Mouse (Mus musculus) small intestine, adult 2 months (tissue): ENCODE data around the gene Pdcl2. TPM values are rescaled to one million over a fixed set of nuclear protein-coding genes. Genes with fewer than 3 reads are reported as not detected.

Experiments
- H3K27ac ChIP-seq: fragments of 200-500 bp; 2 replicates; pipeline ENCODE4 v1.5.1; 2012; ENCODE audit warnings: low read depth, low read length, control low read depth, inconsistent platforms; ENCODE audit not compliant: insufficient read depth
- H3K27me3 ChIP-seq: fragments of 200-500 bp; 2 replicates; pipeline ENCODE4 v1.6.1; 2012; ENCODE audit warnings: mild to moderate bottlenecking, moderate library complexity, low read length, inconsistent platforms; ENCODE audit not compliant: control insufficient read depth, insufficient read depth
- H3K36me3 ChIP-seq: fragments of 200-500 bp; 2 replicates; pipeline ENCODE4 v1.6.1; 2012; ENCODE audit warnings: mild to moderate bottlenecking, low read length, control low read depth, inconsistent platforms; ENCODE audit not compliant: control insufficient read depth, insufficient read depth
- H3K4me1 ChIP-seq: fragments of 200-500 bp; 2 replicates; pipeline ENCODE4 v1.6.1; 2012; ENCODE audit warnings: low read length, inconsistent platforms, mixed read lengths; ENCODE audit not compliant: control insufficient read depth, insufficient read depth, insufficient read length
- H3K4me3 ChIP-seq: fragments of 200-500 bp; 2 replicates; pipeline ENCODE4 v1.5.1; 2012; ENCODE audit warnings: low read depth, mild to moderate bottlenecking, control low read depth, inconsistent platforms, low read length, moderate library complexity
- CTCF ChIP-seq: fragments of 200-500 bp; IDR thresholded peaks from 2 replicates; pipeline ENCODE4 v1.5.1; 2012; ENCODE audit warnings: low read depth, mild to moderate bottlenecking, control low read depth, inconsistent platforms, low read length, moderate library complexity, mixed read lengths; ENCODE audit not compliant: insufficient replicate concordance, insufficient read length; ENCODE audit errors: extremely low read depth
- POLR2A ChIP-seq: fragments of 200-500 bp; IDR thresholded peaks from 2 replicates; pipeline ENCODE4 v1.6.1; 2012; ENCODE audit warnings: low read depth, mild to moderate bottlenecking, control low read depth, inconsistent platforms, low read length, moderate library complexity
- WGBS: fragments of 180-500 bp; shearing (Covaris S2); methylation state at CpG from one replicate; pipeline ENCODE4 v1.1.7; 2018; 5-methylcytosine and 5-hydroxymethylcytosine counted together
- polyA plus RNA-seq: library from polyadenylated mRNA; depleted of rRNA; stranded (reverse); fragments of >200 nt; gene quantifications from 2 replicates; pipeline ENCODE4 v1.2.3, GENCODE M21; 2012

The Pdcl2 gene
- polyA plus RNA-seq, 1 experiment, result not detected

- H3K4me1 ChIP-seq, result no peaks in the 10 kb centered on the region
- 55% methylated on average over 7 of the region's 7 CpGs for WGBS
- H3K27ac ChIP-seq, result no peak overlapping the region
- H3K27me3 ChIP-seq, result no peaks in the 10 kb centered on the region
- no peak for TF ChIP-seq CTCF
- no peak for TF ChIP-seq POLR2A
- no peaks in the 10 kb centered on the region for H3K36me3 ChIP-seq
- H3K4me3 ChIP-seq, result no peak overlapping the region
These were observed 21.1 kb upstream of the Pdcl2 start for GRCm38 (mm10) chr5:76351953-76352611.

- 85% methylated on average over 5 of the region's 5 CpGs for WGBS
- no peaks in the 10 kb centered on the region for H3K4me1 ChIP-seq
- no peaks in the 10 kb centered on the region for H3K27me3 ChIP-seq
These were observed 20.6 kb upstream of the Pdcl2 start for GRCm38 (mm10) chr5:76351537-76351936.

GRCm38 (mm10) chr5:76346137-76346536, 15.2 kb upstream of the Pdcl2 start:
- no peaks in the 10 kb centered on the region for H3K4me1 ChIP-seq
- H3K36me3 ChIP-seq, result no peaks in the 10 kb centered on the region
- no peak for TF ChIP-seq POLR2A
- no peak for TF ChIP-seq CTCF
- no peak overlapping the region for H3K27ac ChIP-seq
- no peaks in the 10 kb centered on the region for H3K27me3 ChIP-seq
- WGBS, result 34% methylated on average over 2 of the region's 2 CpGs
- no peak overlapping the region for H3K4me3 ChIP-seq

More at GRCm38 (mm10) chr5:76351537-76351936, 20.6 kb upstream of the Pdcl2 start:
- H3K36me3 ChIP-seq, result no peaks in the 10 kb centered on the region
- no peak overlapping the region for H3K27ac ChIP-seq
- no peak overlapping the region for H3K4me3 ChIP-seq
- TF ChIP-seq POLR2A, result no peak
- no peak for TF ChIP-seq CTCF

- no peaks in the 10 kb centered on the region for H3K27me3 ChIP-seq
- no peak for TF ChIP-seq CTCF
- TF ChIP-seq POLR2A, result no peak
- WGBS, result 50% methylated on average over 2 of the region's 2 CpGs
These were observed 10.0 kb upstream of the Pdcl2 start for GRCm38 (mm10) chr5:76340931-76341330.

GRCm38 (mm10) chr5:76337100-76337499, 6.1 kb upstream of the Pdcl2 start:
- no peak overlapping the region for H3K4me3 ChIP-seq
- WGBS, result 62% methylated on average over 8 of the region's 8 CpGs

More at GRCm38 (mm10) chr5:76340931-76341330, 10.0 kb upstream of the Pdcl2 start:
- Histone ChIP-seq H3K4me1 (no peaks in the 10 kb centered on the region), H3K36me3 (no peaks in the 10 kb centered on the region), H3K4me3 (no peak overlapping the region), H3K27ac (no peak overlapping the region)

GRCm38 (mm10) chr5:76333833-76334232, 2.9 kb upstream of the Pdcl2 start:
- no peak for TF ChIP-seq CTCF
- TF ChIP-seq POLR2A, result no peak
- Histone ChIP-seq H3K27ac (no peak overlapping the region), H3K36me3 (no peaks in the 10 kb centered on the region), H3K4me1 (no peaks in the 10 kb centered on the region), H3K4me3 (no peak overlapping the region), H3K27me3 (no peaks in the 10 kb centered on the region)
- 73% methylated on average over 4 of the region's 4 CpGs for WGBS

More at GRCm38 (mm10) chr5:76337100-76337499, 6.1 kb upstream of the Pdcl2 start:
- H3K36me3 ChIP-seq, result no peaks in the 10 kb centered on the region
- no peaks in the 10 kb centered on the region for H3K27me3 ChIP-seq
- no peaks in the 10 kb centered on the region for H3K4me1 ChIP-seq
- TF ChIP-seq POLR2A (no peak), CTCF (no peak)
- H3K27ac ChIP-seq, result no peak overlapping the region

GRCm38 (mm10) chr5:76327296-76327695, 3.7 kb downstream of the Pdcl2 start:
- no peak for TF ChIP-seq POLR2A
- no peak for TF ChIP-seq CTCF
- H3K27ac ChIP-seq, result no peak overlapping the region
- WGBS, result 19% methylated on average over 2 of the region's 2 CpGs
- H3K4me3 ChIP-seq, result no peak overlapping the region
- H3K36me3 ChIP-seq, result no peaks in the 10 kb centered on the region
- no peaks in the 10 kb centered on the region for H3K27me3 ChIP-seq
- H3K4me1 ChIP-seq, result no peaks in the 10 kb centered on the region
